ENCODE assay signal across 12 mouse cellular contexts in the genomic region with DNA sequence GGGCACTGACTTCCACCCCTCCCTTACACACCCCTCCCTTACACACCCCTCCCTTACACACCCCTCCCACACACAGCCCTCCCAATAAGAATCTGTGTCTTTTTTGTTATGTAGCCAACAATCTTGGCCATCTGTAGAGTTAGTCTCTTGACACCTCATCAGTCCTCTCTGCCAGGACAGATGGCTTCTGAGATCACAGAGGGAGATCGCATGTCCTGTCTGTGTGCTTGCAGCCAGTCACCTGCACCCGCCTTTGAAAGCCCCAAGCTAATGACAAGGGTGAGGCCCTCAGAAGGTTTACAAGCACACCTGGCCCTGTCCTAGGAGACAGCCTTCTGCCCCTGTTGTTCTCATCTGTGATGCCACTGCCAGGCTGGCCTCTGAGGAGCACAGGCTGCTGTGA.
DNase-seq lines count a peak whose midpoint lies in the region; ATAC-seq and TF ChIP-seq lines count a peak whose summit lies in the region.
"Had no signal": no experiment of that assay in that cellular context is flagged by ENCODE, and none has a peak within 500 bp of the region (broad histone marks: within the 10 kb centered on the region; RNA-seq: fewer than 3 reads in every experiment).

No protein-coding gene starts in this region.

- peaks cover 4% of the 10 kb centered on the region; the same call in 1 of the 2 replicates for H3K36me3 ChIP-seq in forebrain, embryonic 13.5 days (ENCODE audit: poor library complexity, severe bottlenecking)
- no peaks in the 10 kb centered on the region for H3K36me3 ChIP-seq in forebrain, embryonic 12.5 days (replicated peaks)
- H3K36me3 ChIP-seq in midbrain, postnatal 0 days (ENCODE audit: insufficient read depth, low read length), result 0 out of 2 replicates have a peak, but pooled peaks cover 7% of the 10 kb centered on the region
- no peaks in the 10 kb centered on the region for H3K36me3 ChIP-seq in midbrain, embryonic 14.5 days (ENCODE audit: control insufficient read depth, insufficient read depth, low read length)
- H3K36me3 ChIP-seq in forebrain, postnatal 0 days (ENCODE audit: insufficient read depth), result no peaks in the 10 kb centered on the region
- H3K36me3 ChIP-seq: G1E; midbrain, embryonic 12.5 days had no signal

- WGBS in forebrain, embryonic 13.5 days, result 69% methylated on average over 2 of the region's 2 CpGs
- 74% methylated on average over 2 of the region's 2 CpGs for WGBS in forebrain, embryonic 12.5 days
- 88% methylated on average over 2 of the region's 2 CpGs for WGBS in midbrain, postnatal 0 days
- WGBS in midbrain, embryonic 14.5 days, result 68% methylated on average over 2 of the region's 2 CpGs
- 59% methylated on average over 2 of the region's 2 CpGs for WGBS in forebrain, postnatal 0 days

- DNase-seq in midbrain, postnatal 0 days (ENCODE audit: low spot score), result peak; percentile 79
- DNase-seq in midbrain, embryonic 14.5 days, result no peak
- no peak for DNase-seq in forebrain, postnatal 0 days
- peak; percentile 4 for DNase-seq in skeletal muscle tissue, adult 2 months (ENCODE audit: low read depth, low spot score)
- no peak for DNase-seq in frontal cortex, postnatal 10 days (ENCODE audit: low spot score in 2 of 2)

- no peak overlapping the region for H3K4me3 ChIP-seq in forebrain, embryonic 13.5 days
- H3K4me3 ChIP-seq in forebrain, embryonic 12.5 days (replicated peaks), result no peak overlapping the region
- H3K4me3 ChIP-seq in midbrain, postnatal 0 days (ENCODE audit: low read depth, low read length), result no peak overlapping the region
- H3K4me3 ChIP-seq in midbrain, embryonic 14.5 days (replicated peaks; ENCODE audit: low read depth, low read length), result no peak overlapping the region
- no peak overlapping the region for H3K4me3 ChIP-seq in forebrain, postnatal 0 days (ENCODE audit: low read depth, low read length)
- H3K4me3 ChIP-seq: midbrain, embryonic 12.5 days had no signal

- no peak overlapping the region for H3K9ac ChIP-seq in forebrain, embryonic 13.5 days
- no peak overlapping the region for H3K9ac ChIP-seq in forebrain, embryonic 12.5 days
- no peak overlapping the region for H3K9ac ChIP-seq in midbrain, postnatal 0 days (replicated peaks; ENCODE audit: low read length, poor library complexity, severe bottlenecking)
- H3K9ac ChIP-seq in midbrain, embryonic 14.5 days (replicated peaks; ENCODE audit: low read length), result no peak overlapping the region
- no peak overlapping the region for H3K9ac ChIP-seq in forebrain, postnatal 0 days
- H3K9ac ChIP-seq: liver, embryonic 14.5 days; midbrain, embryonic 12.5 days had no signal

- 0 out of 2 replicates have a peak, but pooled peaks cover 2% of the 10 kb centered on the region for H3K4me1 ChIP-seq in forebrain, embryonic 13.5 days
- H3K4me1 ChIP-seq in forebrain, embryonic 12.5 days, result no peaks in the 10 kb centered on the region
- no peaks in the 10 kb centered on the region for H3K4me1 ChIP-seq in midbrain, postnatal 0 days (ENCODE audit: insufficient read depth, low read length)
- no peaks in the 10 kb centered on the region for H3K4me1 ChIP-seq in midbrain, embryonic 14.5 days (ENCODE audit: control insufficient read depth, insufficient read depth, low read length)
- no peaks in the 10 kb centered on the region for H3K4me1 ChIP-seq in forebrain, postnatal 0 days (ENCODE audit: insufficient read depth)

- H3K9me3 ChIP-seq in forebrain, embryonic 13.5 days (replicated peaks), result no peaks in the 10 kb centered on the region
- H3K9me3 ChIP-seq in forebrain, embryonic 12.5 days, result no peaks in the 10 kb centered on the region
- no peaks in the 10 kb centered on the region for H3K9me3 ChIP-seq in midbrain, postnatal 0 days (ENCODE audit: low read length)
- no peaks in the 10 kb centered on the region for H3K9me3 ChIP-seq in midbrain, embryonic 14.5 days (ENCODE audit: control insufficient read depth, low read length)
- no peaks in the 10 kb centered on the region for H3K9me3 ChIP-seq in forebrain, postnatal 0 days (ENCODE audit: low read length)
- H3K9me3 ChIP-seq: midbrain, embryonic 12.5 days had no signal

- no peaks in the 10 kb centered on the region for H3K27me3 ChIP-seq in forebrain, embryonic 13.5 days
- no peaks in the 10 kb centered on the region for H3K27me3 ChIP-seq in forebrain, embryonic 12.5 days
- no peaks in the 10 kb centered on the region for H3K27me3 ChIP-seq in midbrain, postnatal 0 days (ENCODE audit: insufficient read depth, low read length)
- no peaks in the 10 kb centered on the region for H3K27me3 ChIP-seq in midbrain, embryonic 14.5 days (ENCODE audit: control insufficient read depth, insufficient read depth, low read length)
- H3K27me3 ChIP-seq in forebrain, postnatal 0 days (ENCODE audit: insufficient read depth, low read length), result no peaks in the 10 kb centered on the region
- H3K27me3 ChIP-seq: midbrain, embryonic 12.5 days had no signal

- H3K4me2 ChIP-seq in forebrain, embryonic 13.5 days, result no peak overlapping the region
- H3K4me2 ChIP-seq in forebrain, embryonic 12.5 days, result no peak overlapping the region
- no peak overlapping the region for H3K4me2 ChIP-seq in midbrain, postnatal 0 days (ENCODE audit: low read depth, low read length, poor library complexity, severe bottlenecking)
- H3K4me2 ChIP-seq in midbrain, embryonic 14.5 days (ENCODE audit: low read length), result no peak overlapping the region
- no peak overlapping the region for H3K4me2 ChIP-seq in forebrain, postnatal 0 days (ENCODE audit: low read depth)
- H3K4me2 ChIP-seq: midbrain, embryonic 12.5 days had no signal

- no peak for TF ChIP-seq CTCF in midbrain, postnatal 0 days (IDR thresholded peaks at IDR 0.05)
- TF ChIP-seq CTCF in forebrain, postnatal 0 days (IDR thresholded peaks at IDR 0.05; ENCODE audit: low read depth), result no peak

- H3K27ac ChIP-seq in forebrain, embryonic 13.5 days, result no peak overlapping the region; the same call in 1 of the 2 replicates
- H3K27ac ChIP-seq in forebrain, embryonic 12.5 days, result no peak overlapping the region
- H3K27ac ChIP-seq in midbrain, postnatal 0 days (ENCODE audit: low read depth, low read length), result no peak overlapping the region
- no peak overlapping the region for H3K27ac ChIP-seq in midbrain, embryonic 14.5 days (replicated peaks; ENCODE audit: low read depth, low read length)
- H3K27ac ChIP-seq in forebrain, postnatal 0 days (ENCODE audit: low read depth, low read length), result no peak overlapping the region
- H3K27ac ChIP-seq: liver, embryonic 14.5 days; midbrain, embryonic 12.5 days had no signal

- ATAC-seq in forebrain, embryonic 13.5 days, result peak; percentile 68
- ATAC-seq in forebrain, embryonic 12.5 days (ENCODE audit: low FRiP score), result no peak
- no peak for ATAC-seq in midbrain, postnatal 0 days (ENCODE audit: low FRiP score)
- no peak for ATAC-seq in midbrain, embryonic 14.5 days (ENCODE audit: low FRiP score, low TSS enrichment)
- 0 out of 2 replicates have a peak, but pooled peaks have one; percentile 18 for ATAC-seq in forebrain, postnatal 0 days
- ATAC-seq in activated CD4-positive, CD25-positive, alpha-beta regulatory T cell, adult 4 months, result no peak
- ATAC-seq: intestine, postnatal 0 days had no signal

Comparison
In these comparisons a context has a peak if more than half of its experiments do, and no peak if none do; other contexts are left out.
1. ATAC-seq: peak in forebrain, embryonic 13.5 days (single experiment) and forebrain, postnatal 0 days (single experiment); none in forebrain, embryonic 12.5 days (single experiment), midbrain, postnatal 0 days (single experiment), midbrain, embryonic 14.5 days (single experiment) and activated CD4-positive, CD25-positive, alpha-beta regulatory T cell, adult 4 months (single experiment).
2. DNase-seq: peak in midbrain, postnatal 0 days (single experiment) and skeletal muscle tissue, adult 2 months (single experiment); none in midbrain, embryonic 14.5 days (single experiment), forebrain, postnatal 0 days (single experiment) and frontal cortex, postnatal 10 days (0 of 2).